Mouse (Mus musculus) lung, adult 18-20 months (tissue): ENCODE data around the gene Syne4.

Experiments used
- DNase-seq, 2 experiments: peaks; one replicate each; pipeline ENCODE4 v3.0.0; 2022; ENCODE audit warnings: mixed read lengths in 2 of 2

Gene Syne4

GRCm38 (mm10) chr7:30297266-30297665 lies 17.3 kb upstream of the Syne4 start:
- DNase-seq, result no peak

DNA sequence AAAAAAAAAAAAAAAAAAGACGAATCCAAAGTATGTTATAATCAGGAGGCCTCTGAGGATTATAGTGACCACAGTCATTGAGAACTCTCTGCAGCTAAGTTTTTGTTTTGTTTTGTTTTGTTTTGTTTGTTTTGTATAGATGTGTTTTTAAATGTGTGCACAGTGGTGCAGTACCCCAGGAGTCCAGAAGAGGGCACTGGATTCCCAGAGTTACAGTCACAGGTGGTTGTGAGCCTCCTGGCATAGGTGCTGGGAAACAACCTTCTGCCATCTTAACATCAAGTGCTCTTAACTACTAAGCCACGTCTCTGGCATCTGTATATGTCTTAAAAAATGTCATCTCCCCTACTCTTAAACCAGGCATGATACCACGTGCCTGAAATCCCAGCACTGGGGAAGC lies 13.7 kb upstream of the Syne4 start:
- DNase-seq, result peak in 1 of 2 experiments; percentile 24

- DNase-seq, result no peak
Measured at GRCm38 (mm10) chr7:30306083-30306779, 8.4 kb upstream of the Syne4 start.

DNA sequence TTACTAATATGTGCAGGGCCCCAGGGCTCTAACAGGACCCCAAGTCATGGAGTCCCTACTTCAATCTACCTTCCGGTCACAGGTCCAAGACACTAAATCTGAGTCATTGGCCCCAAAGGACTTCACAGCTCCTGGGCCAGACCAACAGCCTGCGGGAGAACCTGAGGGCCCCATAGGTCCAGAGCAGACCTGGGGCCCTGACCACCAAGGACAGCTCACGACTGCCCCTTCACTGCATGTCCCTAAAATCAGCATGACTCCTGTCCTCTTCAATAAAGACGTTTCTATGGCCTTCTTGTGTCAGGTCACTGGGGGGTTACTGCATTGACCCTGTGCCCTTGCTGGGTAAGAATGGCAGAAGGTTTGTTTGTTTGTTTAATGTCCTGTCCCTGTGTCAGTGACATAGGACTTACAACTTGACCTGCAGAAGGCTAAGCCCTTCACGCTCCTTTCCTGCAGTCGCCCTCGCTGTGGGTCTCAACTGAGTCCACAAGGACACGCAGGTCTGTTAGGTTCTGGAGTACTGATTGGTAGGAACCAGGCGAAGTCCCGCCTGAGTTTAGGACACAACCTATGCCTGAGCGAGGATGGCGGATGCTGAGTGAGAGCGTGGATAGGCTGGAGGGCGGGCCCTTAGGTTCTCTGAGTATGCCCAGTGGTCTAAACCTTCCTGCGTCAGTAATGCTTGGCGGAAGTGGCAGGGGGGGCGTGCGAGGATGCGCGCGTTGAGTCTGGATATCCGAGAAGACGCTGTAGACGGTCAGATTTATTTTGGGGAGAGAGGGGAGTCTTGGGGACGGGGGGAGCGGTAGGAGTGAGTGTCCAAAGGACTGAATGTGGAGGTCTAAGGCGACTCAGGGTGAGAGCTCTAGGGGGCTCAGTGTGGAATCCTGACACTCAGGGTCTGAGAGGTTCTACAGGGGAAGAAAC lies 6.3 kb upstream of the Syne4 start, which contains the start of gene Alkbh6:
Alkbh6 (plus strand) TSS at position 642 of the 930 bp plus-strand sequence.
- peak; percentile 97 for DNase-seq

DNA sequence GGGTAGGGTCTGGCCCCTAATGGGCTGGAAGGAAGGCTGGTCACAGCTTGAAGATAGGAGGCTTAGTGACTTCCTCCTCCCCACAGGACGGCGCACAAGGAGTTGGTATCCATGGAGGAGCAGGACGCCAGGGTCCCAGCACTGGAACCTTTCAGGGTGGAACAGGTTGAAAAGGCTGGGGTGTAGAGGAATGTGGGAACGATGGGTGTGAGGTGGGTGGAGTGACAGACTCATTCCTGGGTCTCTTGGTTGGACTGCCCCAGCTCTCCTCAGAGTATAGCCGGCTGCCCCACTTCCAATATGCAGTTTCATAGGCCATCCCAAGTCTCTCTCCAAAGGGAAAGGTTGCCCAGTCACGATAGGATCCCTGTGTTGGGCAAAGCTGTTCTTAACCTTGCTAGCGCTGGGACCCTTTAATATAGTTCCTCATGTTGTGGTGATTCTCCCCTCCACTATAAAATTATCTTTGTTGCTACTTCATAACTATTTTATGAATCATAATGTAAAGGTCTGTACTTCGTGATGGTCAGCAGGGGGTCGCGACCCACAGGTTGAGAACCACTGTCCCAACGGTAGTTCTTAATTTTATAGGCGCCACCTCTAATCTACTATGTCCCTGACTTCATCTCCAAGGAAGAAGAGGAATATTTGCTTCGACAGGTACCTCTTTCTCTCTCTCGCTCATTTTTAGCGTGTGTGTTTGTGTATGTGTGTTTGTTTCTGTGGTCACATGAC lies 5.0 kb upstream of the Syne4 start:
- DNase-seq, result no peak

- no peak for DNase-seq
Measured at GRCm38 (mm10) chr7:30310136-30310535, 4.5 kb upstream of the Syne4 start.

GRCm38 (mm10) chr7:30313666-30314320 lies 814 bp upstream of the Syne4 start:
- no peak for DNase-seq

- no peak for DNase-seq
Measured at GRCm38 (mm10) chr7:30315559-30316529, 1.2 kb downstream of the Syne4 start.

- DNase-seq, result no peak
Measured at GRCm38 (mm10) chr7:30318142-30318541, 3.5 kb downstream of the Syne4 start.

GRCm38 (mm10) chr7:30320946-30321345 lies 6.3 kb downstream of the Syne4 start:
- DNase-seq, result no peak

DNA sequence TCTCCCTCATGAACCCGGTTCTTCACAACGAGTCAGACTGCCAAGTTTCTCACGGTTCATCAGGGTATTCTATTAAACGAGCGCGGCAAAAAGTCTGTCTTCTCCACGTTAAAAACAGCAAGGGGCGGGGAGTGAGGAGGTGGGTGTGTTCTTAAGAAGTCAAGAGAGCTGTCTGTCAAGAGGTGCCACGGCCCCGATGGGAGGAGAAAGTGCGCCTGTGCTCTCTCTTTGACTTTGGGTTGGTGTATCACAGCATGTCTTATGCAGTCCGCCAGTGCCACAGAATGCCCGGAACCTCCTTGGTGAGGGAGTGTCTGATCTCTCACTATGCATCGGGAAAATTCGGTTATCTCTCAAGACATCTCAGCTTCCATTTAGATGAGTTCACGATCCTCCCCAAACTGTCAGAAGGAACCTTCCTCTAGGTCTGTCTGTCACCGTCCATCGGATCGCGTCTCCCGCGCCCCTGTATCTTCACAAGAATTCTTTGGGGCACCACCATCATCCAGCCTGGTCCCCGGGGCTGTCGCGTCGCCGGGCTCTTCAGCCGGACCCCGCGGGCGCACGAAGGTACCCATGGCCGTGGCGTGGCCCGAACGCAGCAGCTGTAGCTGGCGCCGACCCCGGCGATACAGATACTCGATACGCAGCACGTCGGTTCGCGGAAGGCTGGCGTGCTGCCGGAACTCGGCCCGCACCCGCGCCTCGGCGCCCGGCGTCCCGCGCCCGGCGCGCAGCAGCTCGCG lies 7.1 kb downstream of the Syne4 start, which contains the start of gene E130208F15Rik:
E130208F15Rik (plus strand) TSS at position 202 of the 746 bp plus-strand sequence.
- DNase-seq, result peak; percentile 80 to 81

- peak; percentile 99 for DNase-seq
Measured at GRCm38 (mm10) chr7:30322285-30322667, 7.7 kb downstream of the Syne4 start.

DNA sequence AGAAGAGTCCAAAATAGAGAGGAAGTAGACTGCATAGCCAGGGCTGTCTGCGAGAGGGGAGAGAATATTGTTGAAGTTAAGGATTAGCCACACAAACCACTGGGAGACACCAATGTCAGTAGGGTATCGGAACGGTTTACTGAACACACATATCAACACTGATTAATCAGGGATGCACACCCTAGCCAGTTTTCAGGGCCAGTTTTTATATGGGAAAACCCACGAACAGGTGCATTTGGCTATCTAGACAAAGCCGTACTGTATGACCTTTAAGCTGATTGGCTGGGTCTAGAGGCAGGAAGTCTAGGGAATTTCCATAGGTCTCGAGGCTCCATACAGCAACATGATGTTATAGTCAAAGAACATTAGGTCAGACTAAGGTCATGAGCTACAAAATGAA lies 8.3 kb downstream of the Syne4 start:
- DNase-seq, result no peak

GRCm38 (mm10) chr7:30323795-30324194 lies 9.2 kb downstream of the Syne4 start, which contains the start of gene Sdhaf1:
Gene Sdhaf1 (minus strand): TSS chr7:30323895.
- no peak for DNase-seq

DNA sequence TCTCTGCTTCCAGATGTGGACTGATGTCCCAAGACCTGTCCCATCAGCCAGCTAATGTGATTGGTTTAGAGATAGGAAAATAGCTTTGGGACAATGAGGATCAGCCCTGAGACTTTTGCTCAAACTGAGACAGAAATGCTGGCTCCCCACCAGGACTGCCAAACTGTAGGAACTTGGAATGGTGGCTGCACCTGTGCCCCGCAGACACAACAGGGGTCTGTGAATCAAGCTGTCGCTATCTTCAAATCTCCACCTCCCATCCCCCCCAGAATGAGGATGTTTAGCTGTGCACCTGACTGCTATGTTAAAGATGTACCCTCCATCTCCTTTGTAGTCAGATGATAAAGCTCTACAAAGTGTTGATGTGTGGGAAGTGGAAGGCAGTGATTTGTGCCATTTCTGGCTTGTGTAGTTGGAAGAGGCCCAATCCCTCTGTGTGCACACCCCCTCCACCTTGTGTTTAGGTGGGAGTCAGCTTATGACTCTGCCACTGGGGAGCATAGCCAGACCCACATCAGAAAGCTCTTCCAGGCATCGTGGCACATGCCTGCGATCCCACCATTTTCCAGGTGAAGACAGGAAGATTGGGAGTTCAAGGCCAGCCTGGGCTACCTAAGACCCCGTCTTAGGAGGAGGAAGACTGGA lies 9.8 kb downstream of the Syne4 start:
- DNase-seq, result no peak

DNA sequence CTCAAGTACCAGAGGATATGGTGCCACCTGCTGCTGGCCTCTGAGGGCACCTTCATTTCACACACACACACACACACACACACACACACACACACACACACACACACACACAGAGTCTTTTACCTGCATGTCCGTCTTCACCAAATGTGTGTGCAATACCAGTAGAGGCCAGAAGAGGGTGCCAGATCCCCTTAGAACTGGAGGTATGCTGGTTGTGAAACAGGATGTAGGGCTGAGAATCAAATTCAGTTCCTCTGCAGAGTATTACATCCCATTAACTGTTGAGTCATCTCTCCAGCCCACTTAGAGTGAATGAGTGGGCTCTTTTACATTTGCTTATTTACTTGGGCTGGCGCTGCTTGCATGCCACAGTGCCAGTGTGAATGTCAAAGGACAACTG lies 10.8 kb downstream of the Syne4 start:
- peak; percentile 28 to 36 for DNase-seq

DNA sequence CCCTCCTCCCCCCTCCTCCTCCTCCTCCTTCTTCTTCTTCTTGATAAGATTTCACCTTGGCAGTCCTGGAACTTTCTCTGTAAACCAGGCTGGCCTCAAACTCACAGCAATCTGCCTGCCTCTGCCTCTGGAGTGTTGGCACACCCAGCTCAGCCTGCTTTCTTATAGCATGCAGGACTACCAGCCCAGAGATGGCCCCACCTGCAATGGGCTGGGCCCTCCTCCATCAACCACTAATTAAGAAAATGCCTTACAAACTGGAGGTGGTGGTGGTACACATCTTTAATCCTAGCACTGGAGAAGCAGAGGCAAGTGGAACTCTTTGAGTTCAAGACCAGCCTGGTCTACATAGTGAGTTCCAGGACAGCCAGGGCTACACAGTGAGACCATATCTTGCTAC lies 11.8 kb downstream of the Syne4 start:
- no peak for DNase-seq

DNA sequence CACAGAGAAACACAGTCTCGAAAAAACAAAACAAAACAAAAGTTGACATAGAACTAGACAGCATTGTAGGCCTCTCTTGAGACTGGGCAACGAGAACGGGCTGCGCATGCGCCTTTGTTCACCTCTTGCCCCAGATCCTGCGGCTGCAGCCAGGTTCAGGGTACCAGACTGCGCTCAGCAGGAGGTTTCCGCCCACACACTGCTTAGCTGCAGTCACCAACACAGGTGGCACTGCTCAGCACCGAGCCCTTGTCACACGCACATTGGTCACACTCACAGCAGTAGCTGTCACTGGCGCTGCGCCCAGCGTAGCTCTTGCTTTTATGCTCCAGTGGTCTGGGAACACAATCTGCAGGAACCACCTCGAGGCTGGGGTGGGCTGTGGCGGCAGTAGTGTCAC lies 12.5 kb downstream of the Syne4 start:
- DNase-seq, result no peak

GRCm38 (mm10) chr7:30328379-30328778 lies 13.8 kb downstream of the Syne4 start:
- DNase-seq, result no peak

GRCm38 (mm10) chr7:30331887-30332286 lies 17.3 kb downstream of the Syne4 start:
- peak; percentile 72 to 80 for DNase-seq
